Mouse (Mus musculus): ENCODE measurements around the gene Mrpl12. TPM values are rescaled to one million over a fixed set of nuclear protein-coding genes. Genes with fewer than 3 reads are reported as not detected.

Mrpl12 gene
- total and polyA plus RNA-seq, 2 experiments from 2014 or later: 161 to 315 TPM

- Histone ChIP-seq H3K4me3 (ENCODE audit: low read depth, low read length) (no peak overlapping the region), H3K4me2 (ENCODE audit: low read depth, low read length) (no peak overlapping the region), H3K36me3 (replicated peaks; ENCODE audit: control insufficient read depth, insufficient read depth, low read length) (no peaks in the 10 kb centered on the region), H3K9ac (replicated peaks; ENCODE audit: low read depth, low read length) (no peak overlapping the region), H3K27ac (ENCODE audit: low read depth) (no peak overlapping the region), H3K27me3 (ENCODE audit: control insufficient read depth, insufficient read depth, low read length) (no peaks in the 10 kb centered on the region), H3K9me3 (replicated peaks; ENCODE audit: control insufficient read depth, low read length) (no peaks in the 10 kb centered on the region), H3K4me1 (ENCODE audit: control insufficient read depth, insufficient read depth) (no peaks in the 10 kb centered on the region)
- TF ChIP-seq CTCF (IDR thresholded peaks at IDR 0.05; ENCODE audit: low read depth) (no peak), EP300 (IDR thresholded peaks at IDR 0.05; ENCODE audit: low read depth) (no peak)
- ATAC-seq (ENCODE audit: insufficient read depth, low read depth): no peak
- DNase-seq (ENCODE audit: low spot score): no peak
- 54% methylated on average over 6 of the region's 6 CpGs for WGBS
These were observed 40.3 kb upstream of the Mrpl12 start for GRCm38 (mm10) chr11:120444106-120444505.

- WGBS: 58% methylated on average over 3 of the region's 3 CpGs
- Histone ChIP-seq H3K36me3 (replicated peaks; ENCODE audit: control insufficient read depth, insufficient read depth, low read length) (no peaks in the 10 kb centered on the region), H3K27ac (ENCODE audit: low read depth) (no peak overlapping the region), H3K9me3 (replicated peaks; ENCODE audit: control insufficient read depth, low read length) (no peaks in the 10 kb centered on the region), H3K4me3 (ENCODE audit: low read depth, low read length) (no peak overlapping the region), H3K27me3 (ENCODE audit: control insufficient read depth, insufficient read depth, low read length) (no peaks in the 10 kb centered on the region), H3K4me1 (ENCODE audit: control insufficient read depth, insufficient read depth) (no peaks in the 10 kb centered on the region), H3K9ac (replicated peaks; ENCODE audit: low read depth, low read length) (no peak overlapping the region), H3K4me2 (ENCODE audit: low read depth, low read length) (no peak overlapping the region)
- TF ChIP-seq CTCF (IDR thresholded peaks at IDR 0.05; ENCODE audit: low read depth) (no peak), EP300 (IDR thresholded peaks at IDR 0.05; ENCODE audit: low read depth) (no peak)
- DNase-seq (ENCODE audit: low spot score) (no peak), ATAC-seq (ENCODE audit: insufficient read depth, low read depth) (no peak)
These were observed 38.9 kb upstream of the Mrpl12 start for GRCm38 (mm10) chr11:120445475-120445874.

- Histone ChIP-seq H3K4me3 (ENCODE audit: low read depth, low read length) (no peak overlapping the region), H3K4me1 (ENCODE audit: control insufficient read depth, insufficient read depth) (no peaks in the 10 kb centered on the region), H3K9ac (replicated peaks; ENCODE audit: low read depth, low read length) (no peak overlapping the region), H3K27ac (ENCODE audit: low read depth) (no peak overlapping the region), H3K27me3 (ENCODE audit: control insufficient read depth, insufficient read depth, low read length) (no peaks in the 10 kb centered on the region), H3K4me2 (ENCODE audit: low read depth, low read length) (no peak overlapping the region), H3K9me3 (replicated peaks; ENCODE audit: control insufficient read depth, low read length) (no peaks in the 10 kb centered on the region), H3K36me3 (replicated peaks; ENCODE audit: control insufficient read depth, insufficient read depth, low read length) (no peaks in the 10 kb centered on the region)
- TF ChIP-seq EP300 (IDR thresholded peaks at IDR 0.05; ENCODE audit: low read depth): no peak
- no peak for TF ChIP-seq CTCF (IDR thresholded peaks at IDR 0.05; ENCODE audit: low read depth)
- ATAC-seq (ENCODE audit: insufficient read depth, low read depth) (no peak), DNase-seq (ENCODE audit: low spot score) (no peak)
- 84% methylated on average over 7 of the region's 7 CpGs for WGBS
These were observed 37.2 kb upstream of the Mrpl12 start for GRCm38 (mm10) chr11:120447179-120447578.

- Histone ChIP-seq H3K4me1 (ENCODE audit: control insufficient read depth, insufficient read depth) (no peaks in the 10 kb centered on the region; the same call in 1 of the 2 replicates), H3K9me3 (replicated peaks; ENCODE audit: control insufficient read depth, low read length) (no peaks in the 10 kb centered on the region), H3K27me3 (ENCODE audit: control insufficient read depth, insufficient read depth, low read length) (no peaks in the 10 kb centered on the region), H3K27ac (ENCODE audit: low read depth) (no peak overlapping the region), H3K36me3 (replicated peaks; ENCODE audit: control insufficient read depth, insufficient read depth, low read length) (no peaks in the 10 kb centered on the region), H3K4me2 (ENCODE audit: low read depth, low read length) (no peak overlapping the region), H3K4me3 (ENCODE audit: low read depth, low read length) (no peak overlapping the region), H3K9ac (replicated peaks; ENCODE audit: low read depth, low read length) (no peak overlapping the region)
- no peak for TF ChIP-seq CTCF (IDR thresholded peaks at IDR 0.05; ENCODE audit: low read depth)
- TF ChIP-seq EP300 (IDR thresholded peaks at IDR 0.05; ENCODE audit: low read depth): no peak
- WGBS: 62% methylated on average over 3 of the region's 3 CpGs
- ATAC-seq (ENCODE audit: insufficient read depth, low read depth): no peak
- DNase-seq (ENCODE audit: low spot score): no peak
These were observed 32.2 kb upstream of the Mrpl12 start for GRCm38 (mm10) chr11:120452246-120452645.

DNA sequence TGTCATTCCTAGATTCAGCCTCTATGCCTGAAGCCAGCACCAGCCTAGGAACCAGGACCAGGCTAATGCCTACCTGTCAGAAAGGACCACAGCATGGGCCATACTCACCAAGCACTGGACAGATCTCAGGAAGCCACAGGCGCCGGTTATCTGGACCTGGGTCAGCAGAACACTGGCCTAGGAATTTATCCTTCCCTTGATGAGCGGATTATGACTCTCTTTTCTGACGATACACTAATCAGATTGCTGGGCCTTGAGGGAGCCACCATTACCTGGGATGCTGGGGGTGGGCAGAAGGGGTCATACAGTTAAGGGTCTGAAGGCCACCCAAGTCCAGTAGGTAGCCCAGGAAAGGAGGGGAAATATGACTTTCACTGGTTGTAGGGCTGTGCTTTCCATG is 31.1 kb upstream of the Mrpl12 start, which contains the start of gene Pde6g:
Gene Pde6g, minus strand, starts transcription at position 195 of the 400 bp plus-strand sequence.
- Histone ChIP-seq H3K4me3 (ENCODE audit: low read depth, low read length) (no peak within 1 kb of the TSS), H3K27ac (ENCODE audit: low read depth) (no peak within 1 kb of the TSS), H3K27me3 (ENCODE audit: control insufficient read depth, insufficient read depth, low read length) (no peaks in the 10 kb centered on the region), H3K9ac (replicated peaks; ENCODE audit: low read depth, low read length) (no peak within 1 kb of the TSS), H3K36me3 (replicated peaks; ENCODE audit: control insufficient read depth, insufficient read depth, low read length) (no peaks in the 10 kb centered on the region), H3K4me1 (ENCODE audit: control insufficient read depth, insufficient read depth) (no peaks in the 10 kb centered on the region; the same call in 1 of the 2 replicates), H3K9me3 (replicated peaks; ENCODE audit: control insufficient read depth, low read length) (no peaks in the 10 kb centered on the region), H3K4me2 (ENCODE audit: low read depth, low read length) (no peak within 1 kb of the TSS)
- TF ChIP-seq CTCF (IDR thresholded peaks at IDR 0.05; ENCODE audit: low read depth) (no peak), EP300 (IDR thresholded peaks at IDR 0.05; ENCODE audit: low read depth) (no peak)
- DNase-seq (ENCODE audit: low spot score) (no peak), ATAC-seq (ENCODE audit: insufficient read depth, low read depth) (no peak)
- WGBS: 83% methylated on average over 4 of the region's 4 CpGs

DNA sequence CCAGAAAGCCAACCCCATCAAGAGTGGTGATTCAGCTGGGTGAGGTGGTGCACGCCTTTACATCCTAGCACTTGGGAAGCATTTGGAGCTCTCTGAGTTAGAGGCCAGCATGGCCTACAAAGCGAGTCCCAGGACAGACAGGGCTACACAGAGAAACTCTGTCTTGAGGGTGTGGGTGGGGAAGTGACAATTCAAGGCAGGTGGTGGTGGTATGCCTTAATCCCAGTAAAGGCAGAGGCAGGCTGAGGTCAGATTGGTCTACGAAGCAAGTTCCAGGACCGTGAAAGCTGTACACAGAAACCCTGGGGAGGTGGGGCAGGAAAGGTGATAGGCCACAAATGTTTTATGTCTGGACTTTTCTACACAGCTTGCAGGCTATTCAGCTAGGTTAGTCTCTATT is 29.4 kb upstream of the Mrpl12 start:
- Histone ChIP-seq H3K4me3 (ENCODE audit: low read depth, low read length) (no peak overlapping the region), H3K4me2 (ENCODE audit: low read depth, low read length) (no peak overlapping the region), H3K27ac (ENCODE audit: low read depth) (no peak overlapping the region), H3K27me3 (ENCODE audit: control insufficient read depth, insufficient read depth, low read length) (no peaks in the 10 kb centered on the region), H3K36me3 (replicated peaks; ENCODE audit: control insufficient read depth, insufficient read depth, low read length) (no peaks in the 10 kb centered on the region), H3K4me1 (ENCODE audit: control insufficient read depth, insufficient read depth) (peaks cover 7% of the 10 kb centered on the region), H3K9me3 (replicated peaks; ENCODE audit: control insufficient read depth, low read length) (no peaks in the 10 kb centered on the region), H3K9ac (replicated peaks; ENCODE audit: low read depth, low read length) (no peak overlapping the region)
- 88% methylated on average over 4 of the region's 4 CpGs for WGBS
- DNase-seq (ENCODE audit: low spot score) (no peak), ATAC-seq (ENCODE audit: insufficient read depth, low read depth) (no peak)
- TF ChIP-seq EP300 (IDR thresholded peaks at IDR 0.05; ENCODE audit: low read depth): no peak
- TF ChIP-seq CTCF (IDR thresholded peaks at IDR 0.05; ENCODE audit: low read depth): no peak

All from heart, postnatal 0 days (tissue).